In genomic region chr4:99654621-99655296, GRCm38 (mm10) we compare ENCODE assay signal across 14 mouse cellular contexts. TPM values are rescaled to one million over a fixed set of nuclear protein-coding genes. Genes with fewer than 3 reads are reported as not detected.
DNase-seq lines count a peak whose midpoint lies in the region; ATAC-seq and TF ChIP-seq lines count a peak whose summit lies in the region.
"Had no signal": no experiment of that assay in that cellular context is flagged by ENCODE, and none has a peak within 500 bp of the region (broad histone marks: within the 10 kb centered on the region; RNA-seq: fewer than 3 reads in every experiment).

No protein-coding gene starts in this region.

- no peak for TF ChIP-seq CTCF in heart, adult 2 months (IDR thresholded peaks at IDR 0.05)

- H3K9ac ChIP-seq in heart, adult 2 months (ENCODE audit: low read depth, low read length) = no peak overlapping the region
- H3K9ac ChIP-seq: liver, embryonic 12.5 days had no signal

- H3K4me1 ChIP-seq in heart, adult 2 months (ENCODE audit: control insufficient read depth, insufficient read depth, low read length) = no peaks in the 10 kb centered on the region
- peaks cover 43% of the 10 kb centered on the region for H3K4me1 ChIP-seq in limb, embryonic 10.5 days

- H3K36me3 ChIP-seq in heart, adult 2 months (ENCODE audit: control insufficient read depth, insufficient read depth, low read length) = no peaks in the 10 kb centered on the region
- H3K36me3 ChIP-seq in limb, embryonic 10.5 days = no peaks in the 10 kb centered on the region
- H3K36me3 ChIP-seq: liver, embryonic 12.5 days had no signal

- H3K9me3 ChIP-seq in limb, embryonic 10.5 days (replicated peaks) = no peaks in the 10 kb centered on the region
- H3K9me3 ChIP-seq: liver, embryonic 12.5 days had no signal

- H3K27ac ChIP-seq in heart, adult 2 months = no peak overlapping the region
- no peak overlapping the region for H3K27ac ChIP-seq in limb, embryonic 10.5 days
- H3K27ac ChIP-seq: liver, embryonic 12.5 days had no signal

- TF ChIP-seq EP300 in heart, adult 2 months (IDR thresholded peaks at IDR 0.05; ENCODE audit: insufficient read depth, low read depth, low read length) = no peak

- no peak for ATAC-seq in erythroblast, adult 5-6 weeks (replicated peaks; ENCODE audit: low FRiP score, poor library complexity, severe bottlenecking)
- ATAC-seq: CD4-positive, CD25-positive, alpha-beta regulatory T cell, adult 4 months; liver, embryonic 12.5 days had no signal

- 5% methylated on average over 27 of the region's 27 CpGs for WGBS in heart, adult 2 months
- WGBS in limb, embryonic 10.5 days = under 1% methylated on average over 27 of the region's 27 CpGs

- H3K27me3 ChIP-seq in heart, adult 2 months (ENCODE audit: control insufficient read depth, insufficient read depth, low read length) = peaks cover 57% of the 10 kb centered on the region
- H3K27me3 ChIP-seq in limb, embryonic 10.5 days (ENCODE audit: low read depth, poor library complexity, severe bottlenecking) = peaks cover 100% of the 10 kb centered on the region

- DNase-seq in heart, adult 2 months = peak; percentile 3 to 24
- no peak for DNase-seq in heart, adult 9 months (ENCODE audit: low spot score in 2 of 2)
- DNase-seq in testis, postnatal 10 days (ENCODE audit: low spot score) = peak; percentile 39
- DNase-seq in testis, postnatal 14 days (ENCODE audit: low spot score) = no peak
- peak; percentile 52 for DNase-seq in limb, embryonic 10.5 days (ENCODE audit: low spot score)
- no peak for DNase-seq in frontal cortex, postnatal 25 days (ENCODE audit: low spot score in 2 of 2)
- DNase-seq in ovary, adult 18-20 months (ENCODE audit: low spot score) = no peak
- DNase-seq: right cerebral cortex, postnatal 4 days; thymus, postnatal 14 days had no signal

- intact Hi-C loops in heart, adult 2 months (cut with DNase I) = no loop called here

- no peak overlapping the region for H3K4me3 ChIP-seq in heart, adult 2 months
- no peak overlapping the region for H3K4me3 ChIP-seq in limb, embryonic 10.5 days
- H3K4me3 ChIP-seq: liver, embryonic 12.5 days had no signal

- H3K79me2 ChIP-seq in heart, adult 2 months (replicated peaks; ENCODE audit: control insufficient read depth, insufficient read depth, low read length) = no peaks in the 10 kb centered on the region

- no peak for TF ChIP-seq POLR2A in heart, adult 2 months (IDR thresholded peaks at IDR 0.05; ENCODE audit: insufficient read depth, low read depth, low read length)

RNA-seq across cellular contexts. Expression of gene Foxd3, which starts 1.3 kb away (rescaled TPM):
- total RNA-seq in heart, adult 2 months (2021) = under 1 TPM; 0.27 to 0.86 TPM
- 0.59 and 0.62 TPM in 2 replicates for polyA plus RNA-seq in heart, adult 2 months (2012; rRNA removed)
- 0.06 and 0.08 TPM in 2 replicates for polyA plus RNA-seq in limb, embryonic 10.5 days (2016; fragmentation: Nextera tagmentation; extraction: Ambion mirVana)
- total RNA-seq in erythroblast, adult 5-6 weeks (2015; ENCODE audit: low replicate concordance) = not detected in 2 replicates
- not detected in 2 replicates for total RNA-seq in erythroblast, adult 5-6 weeks (2017; ENCODE audit: low replicate concordance)
- total RNA-seq: layer of hippocampus, postnatal 14 days had no signal
- polyA plus RNA-seq: CD4-positive, CD25-positive, alpha-beta regulatory T cell, adult 4 months; kidney, embryonic 14.5 days had no signal

Comparison
In these comparisons a context has a peak if more than half of its experiments do, and no peak if none do; other contexts are left out.
1. DNase-seq: peak in heart, adult 2 months (2 of 2), testis, postnatal 10 days (single experiment) and limb, embryonic 10.5 days (single experiment); none in heart, adult 9 months (0 of 2), testis, postnatal 14 days (single experiment), frontal cortex, postnatal 25 days (0 of 2) and ovary, adult 18-20 months (single experiment).